Mouse (Mus musculus): ENCODE data around the gene Sema4g. TPM values are rescaled to one million over a fixed set of nuclear protein-coding genes. Genes with fewer than 3 reads are reported as not detected.

Gene Sema4g
- polyA plus RNA-seq (2014; fragmentation: Nextera tagmentation; extraction: Ambion mirVana) = 4.7 and 4.9 TPM in 2 replicates

GRCm38 (mm10) chr19:44988831-44989566 lies at the start of gene Sema4g:
Sema4g (plus strand) TSS chr19:44989101.
- H3K27ac ChIP-seq (ENCODE audit: low read depth, low read length) = peak within 1 kb of the TSS; percentile 28; the same call in 1 of the 2 replicates
- DNase-seq (ENCODE audit: low spot score) (peak; percentile 61), ATAC-seq (replicated peaks; ENCODE audit: low FRiP score) (peak; percentile 44; the same call in 1 of the 2 replicates)
- H3K9me3 ChIP-seq (ENCODE audit: control insufficient read depth, low read length) = no peaks in the 10 kb centered on the region
- no peaks in the 10 kb centered on the region for H3K36me3 ChIP-seq (ENCODE audit: control insufficient read depth, insufficient read depth, low read length)
- H3K9ac ChIP-seq (ENCODE audit: low read depth, low read length) = peak within 1 kb of the TSS; percentile 68
- H3K27me3 ChIP-seq (replicated peaks; ENCODE audit: control insufficient read depth, insufficient read depth, low read length) = peaks cover 19% of the 10 kb centered on the region
- H3K4me1 ChIP-seq (replicated peaks; ENCODE audit: control insufficient read depth, insufficient read depth, low read length) = peaks cover 10% of the 10 kb centered on the region; the same call in 1 of the 2 replicates
- peak within 1 kb of the TSS; percentile 92 for H3K4me2 ChIP-seq
- H3K4me3 ChIP-seq (ENCODE audit: low read depth, low read length) = peak within 1 kb of the TSS; percentile 62
- WGBS = under 1% methylated on average over 52 of the region's 58 CpGs

GRCm38 (mm10) chr19:44959633-44960032 lies 29.3 kb upstream of the Sema4g start:
- Histone ChIP-seq H3K36me3 (ENCODE audit: control insufficient read depth, insufficient read depth, low read length) (peaks cover 52% of the 10 kb centered on the region), H3K27me3 (replicated peaks; ENCODE audit: control insufficient read depth, insufficient read depth, low read length) (no peaks in the 10 kb centered on the region), H3K9ac (ENCODE audit: low read depth, low read length) (no peak overlapping the region), H3K4me3 (ENCODE audit: low read depth, low read length) (no peak overlapping the region), H3K9me3 (ENCODE audit: control insufficient read depth, low read length) (no peaks in the 10 kb centered on the region), H3K27ac (ENCODE audit: low read depth, low read length) (no peak overlapping the region), H3K4me1 (replicated peaks; ENCODE audit: control insufficient read depth, insufficient read depth, low read length) (no peaks in the 10 kb centered on the region), H3K4me2 (no peak overlapping the region)
- 94% methylated on average over 2 of the region's 2 CpGs for WGBS
- DNase-seq (ENCODE audit: low spot score) (no peak), ATAC-seq (replicated peaks; ENCODE audit: low FRiP score) (no peak)

- no peak overlapping the region for H3K4me3 ChIP-seq (ENCODE audit: low read depth, low read length)
- H3K9me3 ChIP-seq (ENCODE audit: control insufficient read depth, low read length) = no peaks in the 10 kb centered on the region
- H3K36me3 ChIP-seq (ENCODE audit: control insufficient read depth, insufficient read depth, low read length) = peaks cover 56% of the 10 kb centered on the region
- ATAC-seq (replicated peaks; ENCODE audit: low FRiP score) = no peak
- WGBS = 96% methylated on average over 1 of the region's 1 CpGs
- no peak overlapping the region for H3K4me2 ChIP-seq
- no peaks in the 10 kb centered on the region for H3K27me3 ChIP-seq (replicated peaks; ENCODE audit: control insufficient read depth, insufficient read depth, low read length)
- H3K9ac ChIP-seq (ENCODE audit: low read depth, low read length) = no peak overlapping the region
- no peaks in the 10 kb centered on the region for H3K4me1 ChIP-seq (replicated peaks; ENCODE audit: control insufficient read depth, insufficient read depth, low read length)
- no peak for DNase-seq (ENCODE audit: low spot score)
- no peak overlapping the region for H3K27ac ChIP-seq (ENCODE audit: low read depth, low read length)
These were observed 22.9 kb upstream of the Sema4g start for GRCm38 (mm10) chr19:44965978-44966377.

- Histone ChIP-seq H3K36me3 (ENCODE audit: control insufficient read depth, insufficient read depth, low read length) (peaks cover 55% of the 10 kb centered on the region), H3K4me3 (ENCODE audit: low read depth, low read length) (no peak overlapping the region), H3K4me1 (replicated peaks; ENCODE audit: control insufficient read depth, insufficient read depth, low read length) (no peaks in the 10 kb centered on the region), H3K27me3 (replicated peaks; ENCODE audit: control insufficient read depth, insufficient read depth, low read length) (no peaks in the 10 kb centered on the region), H3K9ac (ENCODE audit: low read depth, low read length) (no peak overlapping the region), H3K4me2 (no peak overlapping the region), H3K27ac (ENCODE audit: low read depth, low read length) (no peak overlapping the region), H3K9me3 (ENCODE audit: control insufficient read depth, low read length) (no peaks in the 10 kb centered on the region)
- DNase-seq (ENCODE audit: low spot score) (no peak), ATAC-seq (replicated peaks; ENCODE audit: low FRiP score) (no peak)
- WGBS = 78% methylated on average over 3 of the region's 3 CpGs
These were observed 20.6 kb upstream of the Sema4g start for GRCm38 (mm10) chr19:44968329-44968728.

GRCm38 (mm10) chr19:44976636-44977035 lies 12.3 kb upstream of the Sema4g start:
- Histone ChIP-seq H3K4me2 (no peak overlapping the region), H3K9me3 (ENCODE audit: control insufficient read depth, low read length) (no peaks in the 10 kb centered on the region), H3K36me3 (ENCODE audit: control insufficient read depth, insufficient read depth, low read length) (peaks cover 47% of the 10 kb centered on the region), H3K4me3 (ENCODE audit: low read depth, low read length) (no peak overlapping the region), H3K9ac (ENCODE audit: low read depth, low read length) (no peak overlapping the region), H3K4me1 (replicated peaks; ENCODE audit: control insufficient read depth, insufficient read depth, low read length) (no peaks in the 10 kb centered on the region), H3K27me3 (replicated peaks; ENCODE audit: control insufficient read depth, insufficient read depth, low read length) (no peaks in the 10 kb centered on the region), H3K27ac (ENCODE audit: low read depth, low read length) (no peak overlapping the region)
- 88% methylated on average over 6 of the region's 6 CpGs for WGBS
- no peak for DNase-seq (ENCODE audit: low spot score)
- no peak for ATAC-seq (replicated peaks; ENCODE audit: low FRiP score)

- Histone ChIP-seq H3K4me2 (no peak overlapping the region), H3K4me3 (ENCODE audit: low read depth, low read length) (no peak overlapping the region), H3K9me3 (ENCODE audit: control insufficient read depth, low read length) (no peaks in the 10 kb centered on the region), H3K9ac (ENCODE audit: low read depth, low read length) (no peak overlapping the region), H3K36me3 (ENCODE audit: control insufficient read depth, insufficient read depth, low read length) (peaks cover 48% of the 10 kb centered on the region), H3K27me3 (replicated peaks; ENCODE audit: control insufficient read depth, insufficient read depth, low read length) (no peaks in the 10 kb centered on the region), H3K4me1 (replicated peaks; ENCODE audit: control insufficient read depth, insufficient read depth, low read length) (no peaks in the 10 kb centered on the region), H3K27ac (ENCODE audit: low read depth, low read length) (no peak overlapping the region)
- no peak for ATAC-seq (replicated peaks; ENCODE audit: low FRiP score)
- WGBS = 88% methylated on average over 6 of the region's 6 CpGs
- no peak for DNase-seq (ENCODE audit: low spot score)
These were observed 11.8 kb upstream of the Sema4g start for GRCm38 (mm10) chr19:44977148-44977547.

GRCm38 (mm10) chr19:44980787-44981186 lies 8.1 kb upstream of the Sema4g start:
- ATAC-seq (replicated peaks; ENCODE audit: low FRiP score) (no peak), DNase-seq (ENCODE audit: low spot score) (no peak)
- no peak overlapping the region for H3K4me3 ChIP-seq (ENCODE audit: low read depth, low read length)
- no peak overlapping the region for H3K9ac ChIP-seq (ENCODE audit: low read depth, low read length)
- H3K36me3 ChIP-seq (ENCODE audit: control insufficient read depth, insufficient read depth, low read length) = peaks cover 25% of the 10 kb centered on the region
- H3K9me3 ChIP-seq (ENCODE audit: control insufficient read depth, low read length) = no peaks in the 10 kb centered on the region
- no peak overlapping the region for H3K4me2 ChIP-seq
- WGBS = 86% methylated on average over 2 of the region's 2 CpGs
- H3K4me1 ChIP-seq (replicated peaks; ENCODE audit: control insufficient read depth, insufficient read depth, low read length) = no peaks in the 10 kb centered on the region; the same call in 1 of the 2 replicates
- no peaks in the 10 kb centered on the region for H3K27me3 ChIP-seq (replicated peaks; ENCODE audit: control insufficient read depth, insufficient read depth, low read length)
- no peak overlapping the region for H3K27ac ChIP-seq (ENCODE audit: low read depth, low read length)

- H3K4me3 ChIP-seq (ENCODE audit: low read depth, low read length) = no peak overlapping the region
- H3K36me3 ChIP-seq (ENCODE audit: control insufficient read depth, insufficient read depth, low read length) = peaks cover 14% of the 10 kb centered on the region
- DNase-seq (ENCODE audit: low spot score) (no peak), ATAC-seq (replicated peaks; ENCODE audit: low FRiP score) (no peak)
- H3K4me1 ChIP-seq (replicated peaks; ENCODE audit: control insufficient read depth, insufficient read depth, low read length) = no peaks in the 10 kb centered on the region; the same call in 1 of the 2 replicates
- no peak overlapping the region for H3K9ac ChIP-seq (ENCODE audit: low read depth, low read length)
- no peak overlapping the region for H3K4me2 ChIP-seq
- no peaks in the 10 kb centered on the region for H3K9me3 ChIP-seq (ENCODE audit: control insufficient read depth, low read length)
- WGBS = 78% methylated on average over 7 of the region's 7 CpGs
- H3K27me3 ChIP-seq (replicated peaks; ENCODE audit: control insufficient read depth, insufficient read depth, low read length) = no peaks in the 10 kb centered on the region; the same call in 1 of the 2 replicates
- H3K27ac ChIP-seq (ENCODE audit: low read depth, low read length) = no peak overlapping the region
These were observed 6.3 kb upstream of the Sema4g start for GRCm38 (mm10) chr19:44982477-44983115.

Data from liver, embryonic 11.5 days (tissue).